Mouse (Mus musculus): Measurements from ENCODE around the gene 1700028P14Rik. TPM values are rescaled to one million over a fixed set of nuclear protein-coding genes. Genes with fewer than 3 reads are reported as not detected.

Gene 1700028P14Rik
- polyA plus RNA-seq, 1 experiment from 2014 or later: not detected

DNA sequence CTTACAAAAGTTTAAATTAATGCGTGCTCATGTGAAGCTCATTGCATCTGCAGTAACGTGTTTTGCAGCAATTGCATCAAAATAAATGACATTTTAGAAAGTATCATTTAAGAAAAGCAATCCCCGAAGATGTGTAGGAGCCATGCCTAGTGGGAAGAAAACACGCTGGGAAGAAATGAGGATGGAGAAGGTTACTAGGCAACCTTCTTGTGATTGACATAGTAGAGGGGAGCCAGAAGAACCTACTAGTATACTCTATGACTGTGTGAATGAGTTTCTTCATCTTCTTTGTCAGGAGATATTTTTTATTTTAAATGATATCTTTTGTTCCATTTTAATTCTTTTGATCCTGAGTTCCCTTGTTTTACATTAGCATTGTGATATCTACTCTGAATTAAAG is 5.7 kb upstream of the 1700028P14Rik start:
- Histone ChIP-seq H3K4me3 (replicated peaks) (no peak overlapping the region), H3K27me3 (replicated peaks) (no peaks in the 10 kb centered on the region), H3K36me3 (no peaks in the 10 kb centered on the region), H3K27ac (no peak overlapping the region), H3K4me2 (replicated peaks) (no peak overlapping the region), H3K9ac (no peak overlapping the region), H3K9me3 (no peaks in the 10 kb centered on the region), H3K4me1 (replicated peaks) (no peaks in the 10 kb centered on the region)
- no peak for ATAC-seq
- WGBS: 86% methylated on average over 4 of the region's 4 CpGs

DNA sequence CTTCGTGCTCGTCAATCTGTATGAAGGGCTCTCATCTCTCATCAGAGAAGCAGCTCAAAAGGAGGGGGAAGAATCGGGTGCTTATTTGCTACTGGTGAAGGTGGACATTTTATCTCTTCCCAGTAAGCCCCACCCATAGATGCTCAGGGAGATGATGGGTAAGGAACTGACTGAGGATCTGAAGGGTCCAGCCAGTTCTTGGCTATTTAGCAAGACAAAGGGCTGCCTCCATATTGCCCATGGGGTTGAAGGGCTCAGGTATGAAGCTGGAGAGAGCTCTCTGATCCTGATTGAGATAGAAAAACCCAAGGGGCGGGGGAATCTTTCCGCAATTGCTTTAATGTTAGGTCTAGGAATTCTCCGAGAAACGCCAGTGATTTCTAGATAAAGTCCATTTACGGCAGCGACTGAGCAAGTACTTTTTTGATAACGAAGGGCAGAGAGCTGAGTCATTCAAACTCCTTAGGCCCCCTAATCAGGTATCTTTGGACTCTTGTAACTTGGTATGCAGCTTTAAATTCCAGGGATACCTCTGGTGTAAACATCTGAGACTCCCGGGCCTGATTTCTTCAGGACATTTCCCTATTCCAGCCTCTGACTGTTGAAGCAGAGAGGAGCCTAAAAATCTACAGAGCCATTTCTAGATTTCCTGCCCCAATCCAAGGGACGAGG is 4.8 kb upstream of the 1700028P14Rik start:
- peak overlapping the region; percentile 24 for H3K4me2 ChIP-seq (replicated peaks)
- no peaks in the 10 kb centered on the region; the same call in 1 of the 2 replicates for H3K27me3 ChIP-seq (replicated peaks)
- no peaks in the 10 kb centered on the region for H3K9me3 ChIP-seq
- H3K4me1 ChIP-seq (replicated peaks): no peaks in the 10 kb centered on the region
- no peaks in the 10 kb centered on the region for H3K36me3 ChIP-seq
- 39% methylated on average over 12 of the region's 12 CpGs for WGBS
- H3K4me3 ChIP-seq (replicated peaks): no peak overlapping the region
- peak; percentile 73 for ATAC-seq
- no peak overlapping the region for H3K9ac ChIP-seq
- no peak overlapping the region for H3K27ac ChIP-seq

DNA sequence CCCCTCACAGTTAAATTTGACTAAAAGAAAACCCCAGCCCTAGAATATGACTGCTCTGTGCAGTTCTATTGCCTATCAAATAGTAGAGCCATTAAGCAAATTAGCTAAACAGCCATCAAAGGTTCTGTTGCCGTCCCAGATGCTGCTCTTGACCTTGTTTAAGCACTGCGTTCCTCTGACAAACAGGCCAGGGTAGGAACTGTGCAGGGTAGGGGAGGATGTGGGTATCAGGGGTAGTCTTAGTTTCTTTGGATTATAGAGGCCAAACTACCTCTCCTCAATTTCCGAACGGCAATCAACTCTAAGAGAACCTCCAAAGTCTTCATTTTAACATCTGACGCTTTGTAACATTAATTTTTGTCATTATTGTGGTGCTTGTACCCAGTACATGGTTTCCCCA is 542 bp upstream of the 1700028P14Rik start:
- ATAC-seq: no peak; the same call in 1 of the 2 replicates
- H3K27ac ChIP-seq: no peak overlapping the region
- H3K9ac ChIP-seq: no peak overlapping the region
- H3K27me3 ChIP-seq (replicated peaks): no peaks in the 10 kb centered on the region; the same call in 1 of the 2 replicates
- H3K9me3 ChIP-seq: no peaks in the 10 kb centered on the region
- no peak overlapping the region for H3K4me3 ChIP-seq (replicated peaks)
- H3K4me2 ChIP-seq (replicated peaks): peak overlapping the region; percentile 44
- H3K36me3 ChIP-seq: no peaks in the 10 kb centered on the region
- H3K4me1 ChIP-seq (replicated peaks): no peaks in the 10 kb centered on the region
- 91% methylated on average over 5 of the region's 5 CpGs for WGBS

DNA sequence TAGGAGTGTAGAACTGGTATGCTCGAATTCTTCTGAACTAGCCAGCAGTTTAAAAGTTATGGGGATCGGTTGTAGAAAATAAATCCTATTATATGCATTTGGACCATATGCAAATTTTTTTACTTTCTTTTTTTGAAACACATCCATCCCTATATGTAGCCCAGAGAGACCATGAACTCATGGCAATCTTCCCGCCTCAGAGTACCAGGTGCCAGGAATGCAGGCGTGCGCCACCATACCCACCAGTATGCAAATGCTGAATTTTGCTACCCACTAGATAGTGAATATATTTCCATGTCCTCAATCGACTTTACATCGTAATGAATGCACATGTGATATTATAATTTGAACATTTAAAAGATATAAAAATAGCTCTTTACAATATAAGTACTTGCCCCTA is 5.3 kb downstream of the 1700028P14Rik start:
- H3K4me3 ChIP-seq (replicated peaks): no peak overlapping the region
- no peaks in the 10 kb centered on the region for H3K36me3 ChIP-seq
- H3K4me2 ChIP-seq (replicated peaks): no peak overlapping the region
- no peak overlapping the region for H3K9ac ChIP-seq
- no peaks in the 10 kb centered on the region for H3K27me3 ChIP-seq (replicated peaks)
- 96% methylated on average over 7 of the region's 7 CpGs for WGBS
- no peaks in the 10 kb centered on the region for H3K9me3 ChIP-seq
- no peak for ATAC-seq
- H3K27ac ChIP-seq: no peak overlapping the region
- no peaks in the 10 kb centered on the region for H3K4me1 ChIP-seq (replicated peaks)

DNA sequence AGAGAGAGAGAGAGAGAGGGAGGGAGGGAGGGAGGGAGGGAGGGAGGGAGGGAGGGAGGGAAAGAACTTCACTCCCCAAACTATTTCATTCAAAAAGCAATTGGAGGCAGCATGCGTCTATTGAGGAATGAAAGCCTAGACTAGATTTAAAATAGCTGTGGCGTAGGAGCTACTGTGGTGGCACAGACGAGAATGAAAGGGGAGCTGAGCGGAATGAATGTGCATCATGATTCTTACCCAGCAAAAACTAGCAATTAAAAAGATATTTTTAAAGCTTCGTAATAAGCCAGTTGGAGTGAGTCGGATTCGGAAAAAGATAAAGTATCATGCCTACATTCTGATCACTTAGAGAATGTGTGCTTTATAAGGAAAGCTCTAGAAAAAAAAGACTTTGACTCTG is 7.3 kb downstream of the 1700028P14Rik start:
- ATAC-seq: no peak
- Histone ChIP-seq H3K9me3 (no peaks in the 10 kb centered on the region), H3K36me3 (no peaks in the 10 kb centered on the region), H3K27ac (no peak overlapping the region), H3K4me3 (replicated peaks) (no peak overlapping the region), H3K4me1 (replicated peaks) (no peaks in the 10 kb centered on the region), H3K27me3 (replicated peaks) (no peaks in the 10 kb centered on the region), H3K4me2 (replicated peaks) (no peak overlapping the region), H3K9ac (no peak overlapping the region)
- WGBS: 81% methylated on average over 7 of the region's 7 CpGs

DNA sequence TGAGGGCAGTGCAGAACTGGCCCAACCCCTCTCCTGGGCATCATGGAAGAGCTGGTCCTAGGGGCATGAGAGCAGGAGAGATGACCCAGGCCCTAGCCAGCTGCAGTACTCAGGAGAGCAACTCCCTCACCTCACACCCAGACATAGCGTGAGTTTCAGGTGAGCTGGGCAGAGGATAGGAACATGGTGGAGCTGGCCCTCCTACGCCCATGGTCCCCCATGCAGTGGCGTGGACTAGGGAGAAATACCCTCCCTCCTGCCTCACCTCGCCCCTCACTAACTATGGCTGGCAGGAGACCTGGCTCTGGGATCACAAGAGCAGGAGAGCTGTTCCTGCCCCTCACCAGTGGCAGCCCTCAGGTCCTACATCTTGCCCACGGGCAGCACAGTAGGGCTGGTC is 8.8 kb downstream of the 1700028P14Rik start:
- Histone ChIP-seq H3K9me3 (no peaks in the 10 kb centered on the region), H3K4me1 (replicated peaks) (no peaks in the 10 kb centered on the region), H3K36me3 (no peaks in the 10 kb centered on the region), H3K27ac (no peak overlapping the region), H3K9ac (no peak overlapping the region), H3K4me2 (replicated peaks) (no peak overlapping the region), H3K4me3 (replicated peaks) (no peak overlapping the region), H3K27me3 (replicated peaks) (no peaks in the 10 kb centered on the region)
- ATAC-seq: no peak
- WGBS: 93% methylated on average over 5 of the region's 5 CpGs

DNA sequence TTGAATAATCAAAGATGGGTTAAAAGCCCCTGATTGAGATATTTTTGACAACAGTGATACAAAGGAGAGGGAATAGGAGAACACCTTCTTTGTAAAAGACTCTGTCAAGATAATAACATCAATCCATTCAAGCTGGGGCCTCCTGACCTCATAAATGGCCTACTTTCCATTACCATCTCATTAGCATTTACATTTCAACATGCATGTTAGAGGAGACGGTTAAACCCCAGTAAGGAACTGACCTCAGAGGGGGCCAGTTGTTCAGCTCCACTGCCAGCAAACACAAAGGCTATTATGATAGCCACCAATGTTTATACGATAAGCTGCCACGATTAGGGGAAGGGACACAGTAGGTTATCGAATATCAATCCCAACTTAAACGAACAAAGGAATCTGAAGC is 15.8 kb downstream of the 1700028P14Rik start:
- Histone ChIP-seq H3K4me1 (replicated peaks) (no peaks in the 10 kb centered on the region), H3K4me2 (replicated peaks) (no peak overlapping the region), H3K4me3 (replicated peaks) (no peak overlapping the region), H3K9ac (no peak overlapping the region), H3K27me3 (replicated peaks) (no peaks in the 10 kb centered on the region), H3K9me3 (no peaks in the 10 kb centered on the region), H3K27ac (no peak overlapping the region), H3K36me3 (no peaks in the 10 kb centered on the region)
- ATAC-seq: no peak
- WGBS: 76% methylated on average over 5 of the region's 5 CpGs

DNA sequence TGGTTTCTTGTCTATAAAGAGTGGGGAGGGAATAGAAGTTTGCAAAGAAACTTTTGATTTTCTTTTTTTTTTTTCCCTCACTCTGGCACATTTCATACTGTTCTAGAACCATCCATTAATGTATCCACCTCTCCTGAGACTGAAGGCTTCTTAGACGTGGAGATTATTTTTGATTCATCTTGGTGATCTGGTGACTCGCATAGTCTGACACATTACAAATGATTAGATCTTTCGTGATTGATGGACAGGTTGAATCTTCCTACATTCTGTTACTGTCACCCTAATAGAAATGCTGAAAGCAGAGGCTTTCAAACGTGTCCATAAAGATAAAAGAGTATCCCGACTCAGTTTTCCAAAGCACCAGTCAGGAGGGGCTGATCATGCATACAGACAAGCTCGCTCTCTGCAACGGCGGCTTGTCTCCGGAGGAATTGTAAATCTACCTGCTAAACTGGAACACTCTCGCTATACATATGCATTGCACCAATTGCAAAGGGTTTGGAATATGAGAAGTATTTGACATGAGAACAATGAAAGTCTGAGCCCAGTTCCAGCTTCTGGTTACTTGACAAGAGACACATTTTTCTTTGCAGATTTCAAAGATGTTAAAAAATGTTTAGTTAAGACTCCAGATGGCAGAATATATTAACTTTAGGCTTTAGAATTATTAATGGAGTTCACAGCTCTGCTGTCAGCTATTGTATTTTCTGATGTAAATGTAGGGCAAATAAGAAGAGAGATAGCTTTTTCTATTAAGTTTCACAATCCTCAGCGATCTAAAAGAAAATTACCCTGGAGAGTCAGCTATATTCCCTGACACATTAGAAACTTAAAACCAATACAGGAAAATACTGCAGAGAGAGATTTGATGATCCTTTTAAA is 20.8 kb downstream of the 1700028P14Rik start:
- H3K4me2 ChIP-seq (replicated peaks): no peak overlapping the region
- no peaks in the 10 kb centered on the region for H3K4me1 ChIP-seq (replicated peaks)
- no peak for ATAC-seq
- no peak overlapping the region for H3K27ac ChIP-seq
- 82% methylated on average over 11 of the region's 11 CpGs for WGBS
- H3K9ac ChIP-seq: no peak overlapping the region
- H3K4me3 ChIP-seq (replicated peaks): no peak overlapping the region
- H3K36me3 ChIP-seq: no peaks in the 10 kb centered on the region
- H3K27me3 ChIP-seq (replicated peaks): no peaks in the 10 kb centered on the region
- H3K9me3 ChIP-seq: no peaks in the 10 kb centered on the region

DNA sequence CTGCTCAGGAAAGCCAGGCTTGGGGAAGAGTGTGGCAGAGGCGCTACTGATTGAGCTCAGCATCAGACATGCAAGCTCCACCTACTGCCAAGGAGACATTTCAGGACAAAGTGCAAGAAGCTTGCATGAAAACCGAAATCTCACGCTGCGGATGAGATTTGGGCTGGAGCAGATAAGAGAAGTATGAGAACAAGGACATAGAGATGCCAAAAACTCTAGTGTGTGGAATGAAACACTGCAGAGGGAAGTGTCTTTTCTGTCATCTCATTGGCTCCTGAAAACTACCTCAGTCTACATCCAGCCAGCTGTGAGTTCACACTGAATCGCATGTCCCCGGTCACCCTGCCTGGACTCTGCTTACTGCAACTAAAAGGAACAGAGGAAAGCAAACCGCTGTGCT is 38.3 kb downstream of the 1700028P14Rik start:
- Histone ChIP-seq H3K4me1 (replicated peaks) (no peaks in the 10 kb centered on the region), H3K9me3 (no peaks in the 10 kb centered on the region), H3K27me3 (replicated peaks) (no peaks in the 10 kb centered on the region), H3K4me3 (replicated peaks) (no peak overlapping the region), H3K4me2 (replicated peaks) (no peak overlapping the region), H3K36me3 (no peaks in the 10 kb centered on the region), H3K9ac (no peak overlapping the region), H3K27ac (no peak overlapping the region)
- WGBS: 82% methylated on average over 7 of the region's 7 CpGs
- no peak for ATAC-seq

DNA sequence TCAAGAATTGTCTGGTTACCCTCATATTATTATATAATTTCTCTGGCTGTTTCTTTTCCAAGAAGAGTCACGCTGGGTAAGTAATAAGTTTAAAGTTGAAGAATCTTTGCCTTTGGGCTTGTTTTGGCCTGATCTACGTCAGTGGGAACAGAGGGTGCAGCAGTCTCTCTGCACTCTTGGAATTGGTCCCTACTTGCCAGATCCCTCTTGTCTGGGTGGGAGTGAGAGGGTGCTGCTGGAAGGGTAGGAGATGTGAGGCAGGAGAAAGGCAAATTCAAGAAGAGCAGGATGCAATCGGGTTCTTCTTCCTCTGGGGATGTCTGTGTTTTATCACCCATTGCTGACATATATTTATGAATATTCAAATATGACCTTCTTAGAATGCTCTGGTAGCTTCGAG is 42.9 kb downstream of the 1700028P14Rik start:
- H3K27ac ChIP-seq: no peak overlapping the region
- no peaks in the 10 kb centered on the region for H3K36me3 ChIP-seq
- ATAC-seq: no peak
- WGBS: 52% methylated on average over 4 of the region's 4 CpGs
- H3K9ac ChIP-seq: no peak overlapping the region
- no peak overlapping the region for H3K4me3 ChIP-seq (replicated peaks)
- no peaks in the 10 kb centered on the region for H3K27me3 ChIP-seq (replicated peaks)
- H3K4me1 ChIP-seq (replicated peaks): no peaks in the 10 kb centered on the region
- no peak overlapping the region for H3K4me2 ChIP-seq (replicated peaks)
- H3K9me3 ChIP-seq: no peaks in the 10 kb centered on the region

DNA sequence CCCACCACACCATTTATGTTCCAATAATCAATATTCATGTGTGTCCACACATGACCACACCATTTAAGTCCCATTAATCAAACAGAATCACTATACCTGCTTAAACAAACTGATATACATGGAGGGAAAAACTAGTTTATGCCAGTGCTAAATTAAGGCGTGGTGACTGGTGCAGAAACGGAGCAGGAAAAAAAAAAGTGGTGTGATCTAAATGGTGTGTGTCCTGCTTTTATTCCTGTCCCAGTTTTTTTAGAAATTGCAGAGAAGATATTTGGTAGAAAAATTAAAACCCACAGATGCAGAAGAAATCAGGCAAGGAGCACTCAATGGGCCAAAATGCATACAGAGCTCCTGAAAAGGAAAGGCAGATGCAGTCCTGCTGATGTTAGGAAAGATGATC is 44.7 kb downstream of the 1700028P14Rik start:
- Histone ChIP-seq H3K36me3 (no peaks in the 10 kb centered on the region), H3K27me3 (replicated peaks) (no peaks in the 10 kb centered on the region), H3K4me1 (replicated peaks) (no peaks in the 10 kb centered on the region), H3K4me2 (replicated peaks) (no peak overlapping the region), H3K4me3 (replicated peaks) (no peak overlapping the region), H3K9ac (no peak overlapping the region), H3K9me3 (no peaks in the 10 kb centered on the region), H3K27ac (no peak overlapping the region)
- no peak for ATAC-seq
- 70% methylated on average over 2 of the region's 2 CpGs for WGBS

DNA sequence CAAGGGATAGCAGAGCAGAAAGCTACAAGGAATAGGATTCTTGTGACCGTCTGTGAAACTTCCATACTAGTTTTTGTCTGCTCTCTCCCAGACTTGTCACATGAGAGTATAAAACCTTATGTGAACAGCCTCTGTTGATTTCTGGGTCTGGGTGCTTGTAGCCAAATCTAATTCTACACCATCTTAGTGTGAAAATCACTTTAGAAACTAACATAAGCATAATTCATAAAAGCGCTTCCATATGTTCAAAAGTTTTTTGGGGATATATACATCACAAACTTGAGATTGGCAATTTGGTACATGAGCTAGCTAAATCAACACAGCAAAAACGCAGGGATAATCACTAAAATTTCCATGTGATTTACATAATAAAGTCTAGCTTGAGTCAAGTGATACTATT is 57.7 kb downstream of the 1700028P14Rik start:
- H3K27me3 ChIP-seq (replicated peaks): no peaks in the 10 kb centered on the region
- whole genome bisulfite sequencing: 87% methylated on average over 3 of the region's 3 CpGs
- no peak for ATAC-seq

More for the DNA sequence above, 57.7 kb downstream of the 1700028P14Rik start:
- H3K27ac ChIP-seq: no peak overlapping the region
- no peaks in the 10 kb centered on the region for H3K36me3 ChIP-seq
- H3K4me1 ChIP-seq (replicated peaks): no peaks in the 10 kb centered on the region
- no peaks in the 10 kb centered on the region for H3K9me3 ChIP-seq
- H3K9ac ChIP-seq: no peak overlapping the region
- no peak overlapping the region for H3K4me2 ChIP-seq (replicated peaks)
- H3K4me3 ChIP-seq (replicated peaks): no peak overlapping the region
